Mouse (Mus musculus) retina, embryonic 14.5 days (tissue): Measurements from ENCODE around the gene Dpep2nb.
"Not testable (repeated sequence)": the region's sequence is repeated elsewhere in the genome, so short reads cannot be mapped to it uniquely, and the experiment has no call there.

ENCODE experiments used
- DNase-seq: peaks from one replicate; pipeline ENCODE4 v3.0.0-alpha.2; 2015; ENCODE audit warnings: low spot score

Dpep2nb gene

DNA sequence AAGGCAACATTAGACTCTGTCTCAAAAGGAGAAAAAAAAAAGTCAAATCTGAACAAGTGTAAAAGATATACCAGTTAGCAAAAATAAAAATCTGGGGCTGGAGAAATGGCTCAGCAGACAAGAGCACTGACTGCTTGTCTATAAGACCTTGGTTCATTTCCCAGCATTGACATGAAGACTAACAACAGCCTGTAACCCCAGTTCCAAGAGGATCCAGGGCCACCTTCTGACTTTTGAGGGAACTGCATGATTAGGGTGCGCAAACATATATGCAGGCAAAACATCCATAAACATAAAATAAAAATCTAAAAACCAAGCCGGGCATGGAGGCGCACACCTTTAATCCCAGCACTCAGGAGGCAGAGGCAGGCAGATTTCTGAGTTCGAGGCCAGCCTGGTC lies 638 bp upstream of the Dpep2nb start:
- DNase-seq = peak; percentile 11

DNA sequence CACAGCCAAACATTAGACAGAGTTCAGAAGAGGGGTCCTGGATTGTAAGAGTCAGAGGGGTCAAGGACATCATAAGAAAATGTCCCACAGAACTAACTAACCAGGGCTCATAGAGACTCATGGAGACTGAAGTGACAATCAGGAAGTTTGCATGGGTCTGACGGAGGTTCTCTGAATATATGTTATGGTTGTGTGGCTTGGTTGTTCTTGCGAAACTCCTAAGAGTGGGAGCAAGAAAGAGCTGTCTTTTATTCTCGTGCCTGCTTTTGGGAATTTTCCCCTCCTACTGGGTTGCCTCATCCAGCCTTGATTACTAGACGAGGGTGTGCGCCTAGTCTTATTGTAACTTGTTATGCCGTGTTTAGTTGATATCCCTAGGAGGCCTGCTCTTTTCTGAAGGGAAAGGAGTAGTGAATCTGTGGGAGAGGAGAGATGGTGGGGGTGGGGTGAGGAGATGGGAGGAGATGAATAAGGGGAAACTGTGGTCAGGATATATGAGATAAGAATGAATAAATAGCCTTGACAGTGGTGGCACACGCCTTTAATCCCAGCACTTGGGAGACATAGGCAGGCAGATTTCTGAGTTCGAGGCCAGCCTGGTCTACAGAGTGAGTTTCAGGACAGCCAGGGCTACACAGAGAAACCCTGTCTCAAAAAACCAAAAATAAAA lies 1.1 kb downstream of the Dpep2nb start:
- no peak for DNase-seq

DNA sequence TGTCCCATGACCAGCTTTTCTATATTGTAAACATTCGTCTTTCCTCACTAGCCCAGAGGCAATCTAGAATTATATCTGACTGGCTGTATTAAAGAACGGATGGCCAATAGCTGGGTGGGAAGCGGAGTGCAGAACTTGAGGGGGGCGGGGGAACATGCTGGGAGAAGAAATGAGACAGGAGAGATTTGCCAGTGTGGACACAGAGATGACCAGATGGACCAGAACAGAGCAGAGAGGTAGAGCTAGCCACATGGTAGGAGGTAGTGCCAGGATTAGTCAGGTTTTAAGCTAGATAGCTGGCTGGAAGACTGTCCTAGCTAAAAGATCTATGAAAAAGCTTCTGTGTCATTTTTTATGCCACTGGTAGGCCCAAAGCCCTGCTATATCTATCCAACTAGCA lies 3.9 kb downstream of the Dpep2nb start:
- no peak for DNase-seq

DNA sequence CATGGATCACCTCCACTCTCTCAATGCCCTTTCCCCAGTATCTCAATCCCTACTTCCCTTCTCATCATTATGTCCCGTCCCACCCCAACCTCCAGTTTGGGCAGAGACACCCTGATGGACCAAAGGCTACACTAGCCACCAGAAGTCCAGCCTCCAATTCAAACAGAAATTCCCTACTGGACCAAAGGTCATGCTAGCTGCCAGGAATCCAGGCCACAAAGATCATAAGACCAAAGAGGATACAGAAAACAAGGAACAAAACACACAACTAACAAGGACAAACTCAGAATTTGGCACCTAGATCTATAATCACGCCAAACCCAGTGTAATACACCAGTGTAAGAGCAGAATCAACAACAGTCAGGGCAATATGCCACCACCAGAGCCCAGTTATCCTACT lies 6.8 kb downstream of the Dpep2nb start:
- DNase-seq = no peak

DNA sequence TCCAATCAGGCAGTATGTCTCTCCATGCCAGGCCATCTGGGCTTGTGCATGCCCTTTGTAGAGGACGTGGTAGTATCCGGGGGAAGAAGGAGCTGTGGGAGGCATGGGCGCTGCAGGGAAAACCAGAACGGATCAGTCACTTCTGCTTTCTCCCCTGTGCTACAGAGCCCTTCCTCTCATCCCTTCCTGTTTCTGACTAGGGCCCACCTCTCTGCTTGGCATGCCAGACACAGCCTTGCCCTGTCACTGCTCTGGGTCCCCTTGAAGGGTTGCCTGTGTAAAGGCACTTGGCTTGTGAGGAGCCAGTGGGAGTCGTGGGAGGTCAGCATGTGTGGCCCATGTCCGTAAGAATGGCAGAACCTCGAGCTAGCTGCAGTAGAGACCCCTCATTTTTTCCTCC lies 9.4 kb downstream of the Dpep2nb start:
- DNase-seq = no peak

DNA sequence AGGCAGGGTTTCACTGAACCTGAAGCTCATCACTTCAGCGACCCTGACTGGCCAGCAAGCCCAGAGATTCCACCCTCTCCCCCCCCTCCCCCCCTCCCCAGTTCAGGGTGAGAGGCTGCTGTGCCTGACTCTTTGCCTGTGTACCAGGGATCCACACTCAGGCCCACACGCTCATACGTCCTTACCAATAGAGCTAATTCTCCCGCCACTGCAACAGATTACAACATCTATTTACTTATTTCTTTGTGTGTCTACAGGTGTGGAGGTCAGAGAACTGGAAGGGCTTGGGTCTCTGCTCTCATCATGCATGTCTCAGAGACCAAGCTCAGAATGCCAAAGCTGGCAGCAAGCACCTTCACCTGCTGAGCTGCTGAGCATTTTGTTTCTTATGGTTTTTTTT lies 12.5 kb downstream of the Dpep2nb start:
- no peak for DNase-seq

DNA sequence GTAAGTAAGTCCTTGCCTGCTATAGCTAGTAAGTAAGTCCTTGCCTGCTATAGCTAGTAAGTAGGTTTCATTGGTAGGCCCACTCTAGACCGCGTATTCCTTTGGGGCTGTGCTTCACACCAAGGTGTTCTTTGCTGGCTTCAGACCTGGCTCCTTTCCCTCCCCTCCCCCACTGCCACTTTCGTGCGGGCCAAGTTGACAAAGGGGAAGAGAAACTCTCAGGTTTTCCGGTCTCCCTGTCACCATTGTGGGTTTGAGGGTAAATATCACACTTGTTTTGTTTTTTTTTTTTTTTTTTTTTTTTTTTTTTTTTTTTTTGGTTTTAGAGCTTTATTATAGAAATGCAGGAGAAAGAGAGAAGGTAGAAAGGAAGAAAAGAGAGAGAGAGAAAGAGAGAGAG lies 13.3 kb downstream of the Dpep2nb start:
- DNase-seq = no peak

DNA sequence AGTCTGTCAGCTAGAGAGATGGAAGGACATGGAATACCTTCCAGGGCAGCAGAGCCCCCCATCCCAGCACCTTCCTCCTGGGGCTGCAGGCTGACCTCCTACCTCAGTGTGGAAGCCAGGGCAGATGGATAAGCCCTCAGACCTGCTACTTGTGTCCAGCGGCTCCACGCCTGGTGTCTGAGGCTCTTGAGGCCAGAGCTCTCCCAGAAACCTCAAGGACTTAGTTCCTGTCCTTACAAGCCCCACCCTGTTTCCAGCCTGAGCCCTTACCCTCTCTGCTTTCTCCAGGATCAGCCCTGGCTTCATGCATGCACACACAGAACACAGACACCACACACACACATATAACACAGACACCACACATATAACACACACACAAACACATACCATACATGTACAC lies 14.2 kb downstream of the Dpep2nb start:
- DNase-seq = no peak

DNA sequence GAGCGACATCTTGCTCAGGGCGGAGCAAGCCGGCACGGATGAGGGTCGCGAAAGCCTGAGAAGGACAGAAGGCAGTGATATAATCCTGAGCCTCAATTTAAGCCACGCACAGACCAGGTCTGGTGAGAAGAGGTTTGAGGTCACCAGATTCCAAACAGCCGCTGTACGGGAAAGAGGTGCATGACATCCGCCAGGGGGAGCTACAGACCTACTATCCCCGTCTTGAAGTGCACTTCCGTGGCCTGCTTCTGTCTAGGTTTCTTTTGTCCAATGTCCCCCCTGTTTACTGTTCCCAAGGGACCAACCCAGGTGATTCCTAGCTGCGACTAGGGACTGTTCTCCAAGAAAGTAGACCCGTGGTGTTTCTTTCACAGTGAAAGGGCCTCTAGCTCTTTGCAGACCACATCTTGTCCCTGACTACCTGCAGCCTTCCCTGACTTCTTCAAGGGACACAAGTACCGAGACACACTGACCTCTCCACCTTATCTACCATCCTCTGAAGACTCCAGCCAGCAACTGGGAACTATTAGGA lies 14.9 kb downstream of the Dpep2nb start, which contains the start of gene Dus2:
Gene Dus2 (plus strand): TSS at position 482 of the 532 bp plus-strand sequence.
- DNase-seq = peak; percentile 93

DNA sequence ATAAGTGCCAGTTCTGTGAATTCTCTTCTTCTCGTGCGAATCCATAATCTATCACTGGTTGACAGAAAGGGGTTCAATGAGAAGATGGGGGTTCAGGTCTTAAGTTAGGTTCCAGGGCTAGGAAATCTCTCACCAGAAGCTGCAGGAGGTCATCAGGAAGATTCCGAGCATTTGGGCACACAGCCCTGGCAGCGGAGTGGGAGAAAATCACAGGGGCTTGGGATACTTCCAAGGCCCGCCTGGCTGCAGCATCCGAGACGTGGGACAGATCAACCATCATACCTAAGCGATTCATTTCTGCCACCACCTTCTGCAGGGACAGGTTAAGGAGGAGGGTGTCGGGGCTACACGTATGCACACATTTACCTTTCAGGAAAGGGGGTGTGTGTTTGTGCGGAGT lies 17.2 kb downstream of the Dpep2nb start:
- DNase-seq = no peak

DNA sequence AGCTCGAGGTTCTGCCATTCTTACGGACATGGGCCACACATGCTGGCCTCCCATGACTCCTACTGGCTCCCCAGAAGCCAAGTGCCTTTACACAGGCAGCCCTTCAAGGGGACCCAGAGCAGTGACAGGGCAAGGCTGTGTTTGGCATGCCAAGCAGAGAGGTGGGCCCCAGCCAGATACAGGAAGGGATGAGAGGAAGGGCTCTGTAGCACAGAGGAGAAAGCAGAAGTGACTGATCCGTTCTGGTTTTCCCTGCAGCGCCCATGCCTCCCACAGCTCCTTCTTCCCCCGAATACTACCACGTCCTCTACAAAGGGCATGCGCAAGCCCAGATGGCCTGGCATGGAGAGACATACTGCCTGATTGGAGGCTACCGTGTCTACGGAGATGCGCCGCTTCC lies 22.4 kb downstream of the Dpep2nb start:
- DNase-seq = not testable (repeated sequence)

DNA sequence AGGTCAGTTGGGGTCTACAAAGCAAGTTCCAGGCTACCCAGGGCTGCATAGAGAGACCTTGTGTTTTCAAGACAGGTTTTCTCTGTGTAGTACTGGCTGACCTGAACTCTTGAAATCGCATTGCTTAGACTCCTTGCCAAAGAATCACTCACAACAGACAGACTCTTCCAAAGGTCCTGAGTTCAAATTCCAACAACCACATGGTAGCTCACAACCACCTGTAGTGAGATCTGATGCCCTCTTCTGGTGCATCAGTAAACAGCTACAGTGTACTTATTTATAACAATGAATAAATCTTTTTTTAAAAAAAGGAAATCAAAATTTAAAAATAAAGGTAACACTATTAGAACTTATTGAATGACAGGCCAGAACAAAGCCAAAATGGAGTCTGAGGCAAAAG lies 24.6 kb downstream of the Dpep2nb start:
- no peak for DNase-seq

DNA sequence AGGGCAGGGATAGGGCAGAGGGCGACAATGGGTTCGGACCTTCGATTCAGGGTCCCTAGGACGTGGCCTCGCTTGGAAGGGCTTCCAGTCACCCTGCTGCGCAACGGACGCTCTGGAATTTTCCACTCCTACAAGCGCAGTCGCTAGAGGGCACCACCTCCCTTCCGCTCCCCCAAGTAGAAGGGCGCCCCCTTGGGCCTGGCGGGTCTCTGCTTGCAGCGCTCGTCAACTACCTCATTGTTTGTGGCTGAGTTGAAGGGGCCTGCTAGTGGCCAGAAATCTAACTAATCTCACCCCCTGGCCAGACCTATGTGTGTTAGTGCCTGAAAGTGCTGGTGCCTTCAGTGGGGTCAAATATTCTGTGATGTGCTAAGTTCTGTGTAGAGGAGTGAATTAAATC lies 26.4 kb downstream of the Dpep2nb start, which contains the start of gene Dpep3:
Gene Dpep3 (minus strand): TSS at position 105 of the 400 bp plus-strand sequence.
- DNase-seq = no peak

DNA sequence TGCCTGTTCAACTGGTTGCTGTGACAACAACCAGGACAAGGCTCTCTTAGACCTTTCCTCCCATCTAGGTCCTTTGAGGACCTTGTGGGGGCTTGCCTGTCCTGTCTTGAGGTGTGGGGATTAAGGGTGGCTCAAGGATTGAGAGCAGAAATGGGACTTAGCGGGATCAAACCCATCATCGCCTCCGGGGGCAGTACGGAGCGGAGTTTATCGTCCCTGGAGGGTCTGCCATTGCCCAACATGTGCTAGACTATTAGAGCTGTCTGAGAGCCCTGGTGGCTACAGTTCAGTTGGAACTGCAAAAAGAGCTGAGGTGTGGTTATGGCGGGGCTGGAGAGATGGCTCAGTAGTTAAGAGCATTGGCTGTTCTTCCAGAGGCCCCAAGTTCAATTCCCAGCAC lies 30.4 kb downstream of the Dpep2nb start:
- peak; percentile 43 for DNase-seq

DNA sequence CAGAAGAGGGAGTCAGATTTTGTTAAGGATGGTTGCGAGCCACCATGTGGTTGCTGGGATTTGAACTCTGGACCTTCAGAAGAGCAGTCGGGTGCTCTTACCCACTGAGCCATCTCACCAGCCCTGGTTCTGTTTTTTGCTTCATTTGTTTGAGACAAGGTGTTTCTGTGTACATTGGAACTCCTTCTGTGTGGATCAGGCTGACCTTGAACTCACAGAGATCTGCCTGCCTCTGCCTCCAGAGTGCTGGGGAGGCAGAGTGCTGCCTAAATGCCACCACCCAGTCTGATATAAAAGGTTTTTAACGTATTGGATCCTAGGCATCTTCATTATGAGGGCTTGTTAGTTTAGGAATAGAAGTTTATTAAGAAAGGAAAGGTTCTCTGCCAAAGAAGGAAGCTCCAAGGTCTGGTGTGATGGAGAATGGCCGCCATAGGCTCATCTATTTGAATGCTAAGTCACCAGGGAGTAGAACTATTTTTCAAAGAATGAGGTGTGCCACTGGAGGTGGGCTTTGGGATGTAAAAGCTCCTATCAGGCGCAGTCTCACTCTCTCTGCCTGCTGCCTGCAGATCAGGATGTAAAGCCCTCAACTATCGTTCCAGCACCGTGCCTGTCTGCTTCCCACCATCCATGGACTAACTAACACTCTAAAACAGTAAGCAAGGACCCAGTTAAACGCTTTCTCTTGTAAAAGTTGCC lies 34.6 kb downstream of the Dpep2nb start:
- DNase-seq = no peak

DNA sequence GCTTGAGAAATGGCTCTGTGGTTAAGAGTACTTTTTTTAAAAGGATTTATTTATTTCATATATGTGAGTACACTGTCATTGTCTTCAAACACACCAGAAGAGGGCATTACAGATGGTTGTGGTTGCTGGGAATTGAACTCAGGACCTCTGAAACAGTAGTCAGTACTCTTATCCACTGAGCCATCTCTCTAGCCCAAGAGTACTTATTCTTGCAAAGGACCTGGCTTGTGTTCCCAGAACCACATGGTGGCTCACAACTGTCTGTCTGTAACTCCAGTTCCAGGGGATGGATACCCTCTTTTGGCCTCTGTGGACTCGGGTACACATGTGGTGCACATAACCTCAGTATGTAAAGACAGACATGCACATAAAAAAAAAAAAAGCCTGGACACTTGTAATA lies 36.4 kb downstream of the Dpep2nb start:
- no peak for DNase-seq

DNA sequence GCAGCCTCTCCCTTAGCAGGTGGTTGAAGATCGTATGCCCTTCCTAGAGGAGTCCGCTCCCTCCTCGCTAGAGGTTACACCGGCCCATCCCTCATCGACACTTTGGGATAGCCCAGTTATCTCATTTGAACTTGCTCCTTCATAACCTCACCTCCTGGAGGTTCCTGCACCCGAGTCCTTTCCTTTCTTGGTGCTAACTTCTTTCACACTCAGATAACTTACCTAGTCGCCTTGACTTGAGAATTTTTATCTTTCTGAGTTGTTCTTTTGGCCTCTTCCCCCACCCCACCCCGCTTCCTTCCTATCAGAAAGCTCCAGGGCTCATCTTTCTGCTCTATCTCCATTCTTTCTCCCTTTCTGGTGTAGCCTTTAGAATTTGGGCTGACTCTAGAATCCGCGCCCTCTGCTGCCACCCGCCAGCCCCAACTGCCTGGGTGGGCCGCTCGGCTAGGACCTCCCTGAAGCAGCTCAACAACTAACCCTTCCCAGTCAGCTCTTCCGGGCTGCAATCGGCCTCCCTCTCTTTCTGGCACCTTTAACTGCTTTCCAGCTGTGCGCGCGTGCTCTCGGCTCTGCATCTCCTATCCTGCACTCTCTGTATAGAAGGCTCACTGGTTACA lies 39.0 kb downstream of the Dpep2nb start:
- peak; percentile 62 for DNase-seq

DNA sequence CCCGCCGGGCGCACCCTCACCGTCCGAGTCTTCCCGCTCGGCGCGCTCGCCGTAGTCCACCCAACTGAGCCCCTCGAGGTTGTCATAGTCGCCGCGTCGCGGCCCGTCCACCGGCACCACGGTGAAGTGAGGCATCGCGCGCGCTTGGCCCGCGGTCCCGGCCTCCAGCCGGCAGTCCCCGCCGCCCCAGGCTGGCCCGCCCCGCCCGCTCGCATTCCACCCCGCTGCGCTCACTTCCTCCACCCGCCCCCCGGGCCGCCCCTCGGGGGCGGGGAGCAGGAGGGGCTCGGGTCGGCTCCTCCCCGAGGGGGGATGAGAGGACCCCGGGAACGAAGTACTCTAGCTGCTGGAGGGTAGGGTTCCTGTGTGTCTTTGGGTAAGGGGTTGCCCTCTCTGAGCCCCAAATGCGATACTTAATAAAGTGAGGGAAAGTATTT lies 39.9 kb downstream of the Dpep2nb start, which contains the start of gene Slc12a4:
Gene Slc12a4 (minus strand): TSS at position 193 of the 437 bp plus-strand sequence.
- DNase-seq = peak; percentile 66

DNA sequence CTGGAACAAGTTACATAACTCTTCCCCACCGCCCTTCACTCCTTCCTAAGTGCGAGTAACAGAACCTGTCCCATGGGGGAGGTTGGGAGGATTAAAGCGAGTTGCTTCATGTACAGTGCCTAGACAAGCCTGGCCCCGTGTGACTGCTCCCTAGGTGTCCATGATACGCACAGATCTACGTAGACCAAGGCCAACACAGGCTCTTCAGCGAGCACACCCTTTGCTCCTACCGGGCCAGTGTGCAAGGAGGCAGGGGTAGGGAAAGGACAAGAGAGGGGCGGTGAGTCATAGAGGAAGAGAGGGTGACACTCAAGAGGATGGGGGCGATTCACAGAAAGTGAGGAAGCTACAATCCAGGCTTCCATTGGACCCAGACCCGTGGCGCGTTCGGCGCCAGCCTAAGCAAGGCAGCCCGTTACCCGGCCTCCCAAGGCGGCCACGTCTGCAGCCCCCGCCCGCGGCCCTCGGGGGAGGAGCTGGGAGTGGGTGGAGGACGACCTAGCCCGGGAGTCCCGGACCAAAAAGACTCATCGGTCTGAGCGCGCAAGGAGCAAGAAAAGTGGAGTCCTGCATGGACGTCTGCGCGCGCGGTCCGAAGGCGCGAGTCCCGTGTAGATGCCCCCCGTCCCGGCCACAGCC lies 40.4 kb downstream of the Dpep2nb start:
- DNase-seq = peak; percentile 40

DNA sequence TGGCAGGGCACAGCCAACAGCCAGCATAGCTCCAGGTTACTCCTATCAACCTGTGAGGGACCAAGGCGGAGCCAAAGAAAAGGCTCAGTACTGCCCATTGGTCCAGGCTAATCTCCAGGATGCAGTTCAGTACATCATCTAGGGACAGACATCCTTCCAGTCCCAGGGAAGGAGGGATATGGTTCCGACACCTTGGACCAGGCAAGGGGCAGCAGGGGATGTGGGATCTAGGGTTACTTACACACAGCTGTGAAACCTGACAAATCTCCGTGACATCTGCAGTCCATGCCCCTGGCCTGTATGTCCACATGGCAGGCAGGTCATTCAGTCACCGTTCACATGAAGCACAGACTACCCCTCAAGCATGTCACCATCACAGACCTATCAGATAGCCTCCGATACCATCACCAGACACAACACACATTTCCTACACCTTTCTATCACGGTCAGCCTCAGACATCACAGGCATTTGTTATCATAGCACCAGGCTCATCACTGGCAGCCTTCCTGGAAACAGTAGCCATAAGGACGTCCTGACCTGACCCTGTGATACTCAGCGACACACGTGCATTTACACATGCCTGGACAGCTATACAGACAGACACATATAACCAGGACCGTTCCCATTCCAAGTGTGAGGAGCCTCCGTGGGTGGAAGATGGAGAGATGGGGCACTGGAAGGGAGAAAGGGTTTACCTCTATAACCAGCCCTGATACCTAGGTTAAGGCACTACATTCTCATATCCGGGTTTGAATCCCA lies 41.1 kb downstream of the Dpep2nb start:
- no peak for DNase-seq

DNA sequence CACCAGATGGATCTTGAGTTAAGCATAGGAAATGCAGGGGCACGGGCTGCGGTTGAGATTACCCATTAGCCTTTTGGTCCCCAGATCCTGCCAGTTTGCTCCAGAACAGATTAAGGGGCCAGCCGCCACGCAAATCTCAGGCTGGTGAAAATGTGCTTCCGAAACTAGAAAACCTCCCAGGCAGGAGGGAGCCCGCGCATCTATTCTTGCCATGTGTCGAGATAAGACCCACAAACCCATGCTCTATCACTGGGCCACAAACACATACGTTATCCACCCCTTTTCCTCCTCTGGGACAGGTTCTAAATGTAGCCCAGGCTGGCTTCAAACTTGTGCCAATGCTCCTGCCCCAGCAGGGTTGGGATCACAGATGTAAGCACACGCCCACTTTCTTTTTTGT lies 44.2 kb downstream of the Dpep2nb start:
- DNase-seq = no peak

DNA sequence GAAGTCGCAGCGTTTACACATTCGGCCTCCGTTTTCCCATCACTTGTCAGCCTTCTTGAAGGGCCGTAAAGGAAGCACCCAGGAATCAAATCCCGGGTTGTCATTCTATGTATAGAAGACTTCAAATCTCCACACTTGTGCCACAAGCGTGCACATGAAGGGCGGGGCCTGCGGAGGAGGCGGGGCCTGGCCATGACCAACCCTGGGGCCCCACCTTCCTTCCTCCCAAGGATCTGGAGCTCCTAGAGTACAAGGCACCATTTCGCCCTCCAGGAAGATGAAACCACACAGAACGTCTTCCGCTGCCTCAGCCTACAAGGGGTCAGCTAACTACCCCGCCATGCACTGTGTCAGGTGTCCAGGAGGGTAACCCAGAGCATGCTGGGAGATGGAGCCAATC lies 44.7 kb downstream of the Dpep2nb start:
- DNase-seq = no peak
